Mouse (Mus musculus) liver, embryonic 14.5 days (tissue): ENCODE measurements around the gene Irx6. TPM values are rescaled to one million over a fixed set of nuclear protein-coding genes. Genes with fewer than 3 reads are reported as not detected.

Experiments
- ATAC-seq: fragments of 200-750 bp; cut with Nextera tagmentation; 2 replicates; pipeline ENCODE4 v1.8.0; 2017; ENCODE audit warnings: moderate number of reproducible peaks, mild to moderate bottlenecking, moderate library complexity; ENCODE audit not compliant: insufficient read depth
- DNase-seq, 3 experiments: peaks; one replicate each; pipeline ENCODE4 v3.0.0-alpha.2; 2012 to 2013; ENCODE audit warnings: low read depth in 3 of 3, low spot score in 3 of 3
- H3K27ac ChIP-seq: fragments of 300-500 bp; sonication (generic); 2 replicates; pipeline ENCODE4 v1.5.1; 2014; ENCODE audit warnings: moderate library complexity, mild to moderate bottlenecking, control low read depth, inconsistent platforms
- H3K27me3 ChIP-seq: fragments of 300-500 bp; sonication (generic); 2 replicates; pipeline ENCODE4 v1.6.1; 2014; ENCODE audit warnings: mild to moderate bottlenecking, low read length, moderate library complexity; ENCODE audit not compliant: control insufficient read depth, insufficient read depth
- H3K36me3 ChIP-seq: fragments of 300-500 bp; sonication (generic); replicated peaks from 2 replicates; pipeline ENCODE4 v1.6.1; 2014; ENCODE audit warnings: low read depth; ENCODE audit not compliant: control insufficient read depth, insufficient read depth
- H3K4me1 ChIP-seq, 2 experiments: fragments of 200-500 bp in 1 of 2; fragments of 300-500 bp in 1 of 2; sonication (generic) in 1 of 2; replicated peaks; 2 replicates each; pipeline ENCODE4 v1.6.1; 2012 to 2014; ENCODE audit warnings: antibody characterized with exemption in 1 of 2, inconsistent platforms in 1 of 2, low read length in 1 of 2; ENCODE audit not compliant: control insufficient read depth in 2 of 2, insufficient read depth in 2 of 2
- H3K4me2 ChIP-seq: fragments of 300-500 bp; sonication (generic); 2 replicates; pipeline ENCODE4 v1.6.1; 2014; ENCODE audit warnings: low read depth, mild to moderate bottlenecking, control low read depth, moderate library complexity
- H3K4me3 ChIP-seq, 2 experiments: fragments of 200-500 bp in 1 of 2; fragments of 300-500 bp in 1 of 2; sonication (generic) in 1 of 2; 2 replicates each; pipeline ENCODE4 v1.5.1; 2012 to 2014; ENCODE audit warnings: low read depth in 2 of 2, low read length in 2 of 2, mild to moderate bottlenecking in 2 of 2, control low read depth in 1 of 2, inconsistent platforms in 1 of 2, moderate library complexity in 1 of 2; ENCODE audit not compliant: insufficient read depth in 1 of 2
- H3K9ac ChIP-seq: fragments of 300-500 bp; sonication (generic); replicated peaks from 2 replicates; pipeline ENCODE4 v1.6.1; 2014; ENCODE audit warnings: mild to moderate bottlenecking, control low read depth, moderate library complexity
- H3K9me3 ChIP-seq: fragments of 300-500 bp; sonication (generic); 2 replicates; pipeline ENCODE4 v1.6.1; 2016; ENCODE audit warnings: low read length, mixed read lengths; ENCODE audit not compliant: control insufficient read depth
- CTCF ChIP-seq: IDR thresholded peaks from 2 replicates; pipeline ENCODE4 v1.5.1; 2016; ENCODE audit warnings: antibody characterized with exemption, low read depth, control low read depth
- EP300 ChIP-seq: IDR thresholded peaks from 2 replicates; pipeline ENCODE4 v1.6.1; 2016; ENCODE audit warnings: antibody characterized with exemption, low read depth
- WGBS: fragments of 180-500 bp; shearing (Covaris S2); extraction: QIAGEN DNeasy Blood & Tissue Kit; methylation state at CpG from one replicate; pipeline ENCODE4 v1.1.7; 2014; ENCODE audit not compliant: insufficient replicate concordance; 5-methylcytosine and 5-hydroxymethylcytosine counted together
- polyA plus RNA-seq, 2 experiments: library from polyadenylated mRNA; depleted of rRNA in 1 of 2; stranded (reverse) in 1 of 2; unstranded in 1 of 2; fragments of >200 nt; fragmentation: Nextera tagmentation in 1 of 2; extraction: Ambion mirVana in 1 of 2; gene quantifications; 2 replicates each; pipeline versions ENCODE4 v1.2.1 to v1.2.3; 2012 to 2014

Irx6 gene
- polyA plus RNA-seq, 2 experiments: 0.02 TPM; not detected in 1

DNA sequence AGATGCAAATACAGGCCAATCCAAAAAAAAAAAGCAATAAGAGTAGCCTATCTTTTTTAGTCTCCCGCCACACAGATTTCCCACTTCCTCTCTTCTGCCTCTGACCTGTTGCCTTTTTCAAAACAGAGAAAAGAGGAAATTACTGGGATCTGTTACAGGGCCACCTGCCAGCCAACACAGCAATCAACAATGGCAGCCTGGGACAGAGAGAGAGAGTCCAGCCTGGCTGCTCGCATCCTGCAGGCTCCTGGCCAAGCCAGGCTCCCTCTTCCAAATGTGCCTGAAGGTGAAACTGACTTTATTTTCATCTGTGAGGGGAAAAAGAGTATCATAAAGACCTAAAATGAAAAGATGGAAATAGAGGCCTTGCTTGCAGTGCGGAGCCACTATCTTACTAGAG, 29.3 kb downstream of the Irx6 start:
- Histone ChIP-seq H3K36me3 (no peaks in the 10 kb centered on the region), H3K9me3 (no peaks in the 10 kb centered on the region), H3K4me1 (no peaks in the 10 kb centered on the region), H3K27ac (no peak overlapping the region), H3K27me3 (no peaks in the 10 kb centered on the region), H3K9ac (no peak overlapping the region), H3K4me3 (no peak overlapping the region), H3K4me2 (no peak overlapping the region)
- WGBS: 47% methylated on average over 3 of the region's 3 CpGs
- TF ChIP-seq EP300 (no peak), CTCF (no peak)
- DNase-seq (no peak), ATAC-seq (no peak)

DNA sequence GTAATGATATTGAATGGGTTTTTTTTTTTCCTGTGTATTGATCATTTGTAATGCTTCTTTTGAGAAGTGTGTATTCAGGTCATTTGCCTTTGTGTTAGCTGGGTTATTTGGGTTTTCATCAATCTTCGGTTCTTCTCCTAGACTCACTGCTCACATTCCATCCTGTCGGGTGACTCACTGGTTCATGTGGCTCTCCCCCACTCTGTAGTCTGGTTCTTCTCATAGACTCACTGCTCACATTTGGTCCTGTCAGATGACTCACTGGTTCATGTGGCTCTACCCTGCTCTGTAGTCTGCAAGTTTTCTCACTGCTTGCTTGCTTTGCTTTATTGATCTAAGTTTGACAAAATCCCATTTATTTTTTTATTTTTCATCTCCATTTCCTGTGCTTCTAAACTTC, 32.2 kb downstream of the Irx6 start:
- H3K4me3 ChIP-seq: no peak overlapping the region
- H3K4me1 ChIP-seq: no peaks in the 10 kb centered on the region
- H3K9me3 ChIP-seq: no peaks in the 10 kb centered on the region
- H3K27me3 ChIP-seq: no peaks in the 10 kb centered on the region
- H3K27ac ChIP-seq: no peak overlapping the region
- DNase-seq (no peak), ATAC-seq (no peak)
- WGBS: 41% methylated on average over 2 of the region's 2 CpGs
- no peak overlapping the region for H3K9ac ChIP-seq
- H3K36me3 ChIP-seq: no peaks in the 10 kb centered on the region
- TF ChIP-seq EP300 (no peak), CTCF (no peak)
- no peak overlapping the region for H3K4me2 ChIP-seq

DNA sequence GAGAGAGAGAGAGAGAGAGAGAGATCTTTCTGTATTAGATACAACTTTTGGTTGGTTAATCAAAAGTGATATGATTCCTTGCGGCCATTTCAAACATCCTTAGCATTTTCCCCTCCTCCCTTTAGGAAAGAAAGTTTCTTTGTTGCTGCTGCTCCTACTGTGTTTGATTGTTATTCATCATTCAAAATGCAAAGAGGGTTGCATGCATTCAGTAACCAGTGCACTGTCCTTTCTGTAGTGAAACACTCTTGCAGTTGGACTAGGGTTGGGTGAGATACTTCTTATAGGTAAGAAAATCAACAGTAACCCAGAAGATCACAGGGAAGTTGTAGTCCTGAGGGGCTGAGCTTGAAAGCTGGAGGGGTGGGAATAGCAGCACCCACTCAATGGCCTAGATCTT, 39.2 kb downstream of the Irx6 start:
- no peak overlapping the region for H3K9ac ChIP-seq
- TF ChIP-seq CTCF (no peak), EP300 (no peak)
- H3K9me3 ChIP-seq: no peaks in the 10 kb centered on the region
- 71% methylated on average over 1 of the region's 1 CpGs for WGBS
- no peaks in the 10 kb centered on the region for H3K4me1 ChIP-seq
- ATAC-seq: no peak
- H3K27me3 ChIP-seq: no peaks in the 10 kb centered on the region
- H3K4me3 ChIP-seq: no peak overlapping the region
- no peak overlapping the region for H3K27ac ChIP-seq
- no peak for DNase-seq
- H3K36me3 ChIP-seq: no peaks in the 10 kb centered on the region
- H3K4me2 ChIP-seq: no peak overlapping the region

DNA sequence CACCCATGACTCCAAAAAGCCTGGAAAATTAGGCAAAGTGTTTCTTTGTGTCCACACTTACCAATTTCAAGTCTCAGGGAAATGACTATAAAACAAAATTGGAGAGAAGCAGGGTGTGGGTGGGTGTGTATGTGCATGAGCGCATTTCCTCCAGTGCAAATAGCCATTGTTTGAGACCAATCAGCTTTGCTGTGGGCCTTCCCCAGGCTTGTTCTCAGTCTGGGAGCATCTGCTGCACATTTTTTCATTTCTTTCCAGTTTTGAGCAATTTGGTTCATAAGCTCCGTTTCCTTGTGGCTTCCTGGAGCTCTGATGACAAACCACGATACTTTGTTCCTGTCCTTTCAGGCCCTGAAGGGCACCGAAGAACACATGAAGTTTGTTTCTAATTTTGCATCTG, 43.3 kb downstream of the Irx6 start:
- no peaks in the 10 kb centered on the region for H3K36me3 ChIP-seq
- H3K9me3 ChIP-seq: no peaks in the 10 kb centered on the region
- no peak overlapping the region for H3K27ac ChIP-seq
- 35% methylated on average over 4 of the region's 4 CpGs for WGBS
- ATAC-seq (no peak), DNase-seq (no peak)
- H3K27me3 ChIP-seq: no peaks in the 10 kb centered on the region
- TF ChIP-seq CTCF (no peak), EP300 (no peak)
- no peaks in the 10 kb centered on the region for H3K4me1 ChIP-seq
- no peak overlapping the region for H3K4me2 ChIP-seq
- H3K4me3 ChIP-seq: no peak overlapping the region
- H3K9ac ChIP-seq: no peak overlapping the region

DNA sequence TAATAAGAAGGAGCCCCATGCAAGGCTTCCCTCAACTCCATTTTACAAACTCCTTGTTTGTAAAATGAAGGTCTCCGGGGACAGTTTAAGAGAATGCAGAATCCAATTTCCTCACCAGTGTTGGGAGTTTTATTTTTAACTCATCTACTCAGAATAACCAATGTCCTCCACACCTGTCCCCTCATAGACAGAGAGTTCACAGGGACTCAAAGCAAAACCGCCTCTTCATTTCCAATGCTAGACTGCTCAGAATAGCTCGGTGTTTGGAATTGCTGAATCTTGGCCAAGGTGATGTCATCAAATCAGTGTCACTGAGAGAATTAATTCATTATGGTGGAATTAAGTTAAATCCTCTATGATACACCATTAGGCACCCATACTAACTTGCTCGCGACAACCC, 44.0 kb downstream of the Irx6 start:
- H3K9me3 ChIP-seq: no peaks in the 10 kb centered on the region
- H3K4me2 ChIP-seq: no peak overlapping the region
- WGBS: 72% methylated on average over 5 of the region's 5 CpGs
- no peak overlapping the region for H3K27ac ChIP-seq
- H3K36me3 ChIP-seq: no peaks in the 10 kb centered on the region
- no peak overlapping the region for H3K9ac ChIP-seq
- H3K27me3 ChIP-seq: no peaks in the 10 kb centered on the region
- TF ChIP-seq CTCF (no peak), EP300 (no peak)
- no peak for ATAC-seq
- no peaks in the 10 kb centered on the region for H3K4me1 ChIP-seq
- no peak for DNase-seq
- no peak overlapping the region for H3K4me3 ChIP-seq
